Mouse (Mus musculus): ENCODE results near the gene Isg20l2. TPM values are rescaled to one million over a fixed set of nuclear protein-coding genes. Genes with fewer than 3 reads are reported as not detected.
A peak's percentile ranks its signal among the peaks of the same experiment; 100 is the strongest.

The Isg20l2 gene
- polyA plus RNA-seq, 1 experiment from 2014 or later, result 16.1 TPM

DNA sequence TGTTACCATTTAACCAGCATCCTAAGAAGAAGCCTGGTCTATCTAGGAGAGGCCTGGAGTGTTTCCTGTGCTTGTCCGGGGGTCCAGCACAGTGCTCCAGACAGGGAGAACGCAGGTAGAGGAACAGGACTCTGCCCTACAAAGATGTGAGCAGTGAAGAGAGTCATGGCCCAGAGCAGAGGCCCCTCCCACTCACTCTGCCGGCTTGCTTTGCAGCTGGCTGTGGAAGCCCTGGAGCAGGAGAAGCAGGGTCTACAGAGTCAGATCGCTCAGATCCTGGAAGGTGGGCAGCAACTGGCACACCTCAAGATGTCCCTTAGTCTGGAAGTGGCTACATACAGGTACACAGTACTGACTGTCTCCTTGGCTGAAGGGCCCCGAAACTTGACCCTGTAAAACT lies 42.7 kb downstream of the Isg20l2 start:
- H3K27me3 ChIP-seq (ENCODE audit: control insufficient read depth, insufficient read depth, low read length), result no peaks in the 10 kb centered on the region
- no peaks in the 10 kb centered on the region for H3K9me3 ChIP-seq (ENCODE audit: control insufficient read depth, low read length)
- ATAC-seq (ENCODE audit: low read depth), result no peak
- peak overlapping the region; percentile 56 for H3K4me3 ChIP-seq (ENCODE audit: low read depth, low read length)
- H3K9ac ChIP-seq (replicated peaks; ENCODE audit: low read depth, low read length), result peak overlapping the region; percentile 70
- WGBS, result 19% methylated on average over 5 of the region's 5 CpGs
- no peaks in the 10 kb centered on the region for H3K36me3 ChIP-seq (ENCODE audit: control insufficient read depth, insufficient read depth, low read length)
- H3K27ac ChIP-seq (ENCODE audit: low read depth, low read length), result peak overlapping the region; percentile 45; the same call in 1 of the 2 replicates
- peak overlapping the region; percentile 94 for H3K4me2 ChIP-seq (ENCODE audit: low read depth, low read length)
- peaks cover 29% of the 10 kb centered on the region for H3K4me1 ChIP-seq (ENCODE audit: control insufficient read depth, insufficient read depth, low read length)

GRCm38 (mm10) chr3:87973593-87974380 lies 43.7 kb downstream of the Isg20l2 start:
- peaks cover 29% of the 10 kb centered on the region for H3K4me1 ChIP-seq (ENCODE audit: control insufficient read depth, insufficient read depth, low read length)

GRCm38 (mm10) chr3:87974381-87974987 lies 44.4 kb downstream of the Isg20l2 start:
- Histone ChIP-seq H3K4me3 (ENCODE audit: low read depth, low read length) (peak overlapping the region; percentile 56; the same call in 1 of the 2 replicates), H3K9me3 (ENCODE audit: control insufficient read depth, low read length) (no peaks in the 10 kb centered on the region), H3K36me3 (ENCODE audit: control insufficient read depth, insufficient read depth, low read length) (no peaks in the 10 kb centered on the region), H3K9ac (replicated peaks; ENCODE audit: low read depth, low read length) (0 out of 2 replicates have a peak overlapping the region, but pooled peaks have one; percentile 34), H3K27me3 (ENCODE audit: control insufficient read depth, insufficient read depth, low read length) (no peaks in the 10 kb centered on the region), H3K4me2 (ENCODE audit: low read depth, low read length) (peak overlapping the region; percentile 94), H3K4me1 (ENCODE audit: control insufficient read depth, insufficient read depth, low read length) (peaks cover 29% of the 10 kb centered on the region), H3K27ac (ENCODE audit: low read depth, low read length) (peak overlapping the region; percentile 78)
- ATAC-seq (ENCODE audit: low read depth), result peak; percentile 25
- 12% methylated on average over 12 of the region's 12 CpGs for WGBS

More at GRCm38 (mm10) chr3:87973593-87974380, 43.7 kb downstream of the Isg20l2 start:
- H3K9ac ChIP-seq (replicated peaks; ENCODE audit: low read depth, low read length), result peak overlapping the region; percentile 34; the same call in 1 of the 2 replicates
- H3K27me3 ChIP-seq (ENCODE audit: control insufficient read depth, insufficient read depth, low read length), result no peaks in the 10 kb centered on the region
- peak overlapping the region; percentile 94 for H3K4me2 ChIP-seq (ENCODE audit: low read depth, low read length)
- no peaks in the 10 kb centered on the region for H3K9me3 ChIP-seq (ENCODE audit: control insufficient read depth, low read length)
- peak overlapping the region; percentile 56 for H3K4me3 ChIP-seq (ENCODE audit: low read depth, low read length)
- 11% methylated on average over 14 of the region's 14 CpGs for WGBS
- no peak for ATAC-seq (ENCODE audit: low read depth)
- H3K36me3 ChIP-seq (ENCODE audit: control insufficient read depth, insufficient read depth, low read length), result no peaks in the 10 kb centered on the region
- peak overlapping the region; percentile 78 for H3K27ac ChIP-seq (ENCODE audit: low read depth, low read length)

DNA sequence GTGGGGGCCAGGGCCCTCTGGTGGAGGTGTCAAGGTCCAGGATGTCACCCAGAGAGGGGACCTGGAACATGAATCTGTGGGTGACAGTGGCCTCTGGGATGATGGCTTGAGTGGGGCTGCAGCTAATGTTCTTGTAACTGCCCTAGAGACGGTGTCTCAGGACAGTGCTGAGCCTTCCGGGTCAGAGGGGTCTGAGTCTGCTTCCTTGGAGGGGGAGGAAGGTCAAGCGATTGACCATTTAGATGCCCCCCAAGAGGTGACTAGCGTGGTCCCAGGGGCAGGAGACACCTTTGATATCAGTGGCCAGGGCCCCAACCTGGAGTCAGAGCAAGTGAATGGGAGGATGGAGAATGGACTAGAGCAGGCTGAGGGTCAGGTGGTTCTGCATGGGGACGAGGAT lies 49.4 kb downstream of the Isg20l2 start:
- Histone ChIP-seq H3K27ac (ENCODE audit: low read depth, low read length) (no peak overlapping the region), H3K27me3 (ENCODE audit: control insufficient read depth, insufficient read depth, low read length) (no peaks in the 10 kb centered on the region), H3K4me3 (ENCODE audit: low read depth, low read length) (no peak overlapping the region), H3K9me3 (ENCODE audit: control insufficient read depth, low read length) (no peaks in the 10 kb centered on the region), H3K9ac (replicated peaks; ENCODE audit: low read depth, low read length) (no peak overlapping the region), H3K36me3 (ENCODE audit: control insufficient read depth, insufficient read depth, low read length) (no peaks in the 10 kb centered on the region), H3K4me2 (ENCODE audit: low read depth, low read length) (no peak overlapping the region), H3K4me1 (ENCODE audit: control insufficient read depth, insufficient read depth, low read length) (peaks cover 28% of the 10 kb centered on the region)
- WGBS, result 87% methylated on average over 5 of the region's 5 CpGs
- no peak for ATAC-seq (ENCODE audit: low read depth)

GRCm38 (mm10) chr3:87980085-87980484 lies 50.0 kb downstream of the Isg20l2 start:
- Histone ChIP-seq H3K27ac (ENCODE audit: low read depth, low read length) (no peak overlapping the region), H3K4me1 (ENCODE audit: control insufficient read depth, insufficient read depth, low read length) (peaks cover 27% of the 10 kb centered on the region), H3K27me3 (ENCODE audit: control insufficient read depth, insufficient read depth, low read length) (no peaks in the 10 kb centered on the region), H3K9me3 (ENCODE audit: control insufficient read depth, low read length) (no peaks in the 10 kb centered on the region), H3K36me3 (ENCODE audit: control insufficient read depth, insufficient read depth, low read length) (no peaks in the 10 kb centered on the region), H3K9ac (replicated peaks; ENCODE audit: low read depth, low read length) (no peak overlapping the region), H3K4me2 (ENCODE audit: low read depth, low read length) (no peak overlapping the region), H3K4me3 (ENCODE audit: low read depth, low read length) (no peak overlapping the region)
- no peak for ATAC-seq (ENCODE audit: low read depth)
- 82% methylated on average over 3 of the region's 3 CpGs for WGBS

DNA sequence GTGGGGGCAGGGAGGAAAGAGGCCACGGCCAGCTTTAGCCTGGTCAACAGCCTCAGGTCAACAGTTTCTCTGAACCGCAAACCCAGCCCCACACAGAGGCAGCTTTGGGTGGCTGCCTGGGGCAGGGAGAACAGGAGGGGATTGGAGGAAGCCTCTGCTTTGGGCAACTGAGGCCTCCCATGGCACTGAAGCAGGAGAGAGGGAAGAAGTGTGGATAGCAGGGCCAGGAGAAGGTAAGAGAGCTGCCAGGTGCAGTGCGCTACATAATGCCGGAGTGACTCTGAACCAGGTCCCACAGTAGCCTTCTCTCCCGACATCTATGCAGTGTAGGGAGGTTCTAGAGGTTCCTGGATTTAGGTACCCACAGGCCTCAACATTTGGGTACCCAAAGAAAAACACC lies 50.6 kb downstream of the Isg20l2 start:
- H3K4me1 ChIP-seq (ENCODE audit: control insufficient read depth, insufficient read depth, low read length), result peaks cover 29% of the 10 kb centered on the region
- H3K9ac ChIP-seq (replicated peaks; ENCODE audit: low read depth, low read length), result no peak overlapping the region
- H3K27ac ChIP-seq (ENCODE audit: low read depth, low read length), result no peak overlapping the region

GRCm38 (mm10) chr3:87981214-87981760 lies 51.2 kb downstream of the Isg20l2 start:
- Histone ChIP-seq H3K4me3 (ENCODE audit: low read depth, low read length) (no peak overlapping the region), H3K36me3 (ENCODE audit: control insufficient read depth, insufficient read depth, low read length) (no peaks in the 10 kb centered on the region), H3K9ac (replicated peaks; ENCODE audit: low read depth, low read length) (no peak overlapping the region), H3K9me3 (ENCODE audit: control insufficient read depth, low read length) (no peaks in the 10 kb centered on the region), H3K27ac (ENCODE audit: low read depth, low read length) (no peak overlapping the region), H3K4me1 (ENCODE audit: control insufficient read depth, insufficient read depth, low read length) (peaks cover 29% of the 10 kb centered on the region), H3K4me2 (ENCODE audit: low read depth, low read length) (no peak overlapping the region), H3K27me3 (ENCODE audit: control insufficient read depth, insufficient read depth, low read length) (no peaks in the 10 kb centered on the region)
- ATAC-seq (ENCODE audit: low read depth), result no peak
- 87% methylated on average over 6 of the region's 6 CpGs for WGBS

More for the DNA sequence above, 50.6 kb downstream of the Isg20l2 start:
- no peak for ATAC-seq (ENCODE audit: low read depth)
- Histone ChIP-seq H3K4me2 (ENCODE audit: low read depth, low read length) (no peak overlapping the region), H3K36me3 (ENCODE audit: control insufficient read depth, insufficient read depth, low read length) (no peaks in the 10 kb centered on the region), H3K4me3 (ENCODE audit: low read depth, low read length) (no peak overlapping the region), H3K27me3 (ENCODE audit: control insufficient read depth, insufficient read depth, low read length) (no peaks in the 10 kb centered on the region), H3K9me3 (ENCODE audit: control insufficient read depth, low read length) (no peaks in the 10 kb centered on the region)
- 69% methylated on average over 5 of the region's 5 CpGs for WGBS

- Histone ChIP-seq H3K27ac (ENCODE audit: low read depth, low read length) (peak overlapping the region; percentile 64), H3K36me3 (ENCODE audit: control insufficient read depth, insufficient read depth, low read length) (no peaks in the 10 kb centered on the region), H3K4me3 (ENCODE audit: low read depth, low read length) (no peak overlapping the region), H3K9ac (replicated peaks; ENCODE audit: low read depth, low read length) (peak overlapping the region; percentile 32), H3K27me3 (ENCODE audit: control insufficient read depth, insufficient read depth, low read length) (no peaks in the 10 kb centered on the region), H3K4me2 (ENCODE audit: low read depth, low read length) (no peak overlapping the region; the same call in 1 of the 2 replicates), H3K4me1 (ENCODE audit: control insufficient read depth, insufficient read depth, low read length) (peaks cover 32% of the 10 kb centered on the region), H3K9me3 (ENCODE audit: control insufficient read depth, low read length) (no peaks in the 10 kb centered on the region)
- WGBS, result 38% methylated on average over 12 of the region's 12 CpGs
- ATAC-seq (ENCODE audit: low read depth), result no peak
Observed at GRCm38 (mm10) chr3:87981894-87982835, 52.1 kb downstream of the Isg20l2 start.

All from neural tube, embryonic 14.5 days (tissue).